Mouse (Mus musculus): ENCODE measurements at regions not wholly inside any gene's neighbourhood (a gene's known extent, or its start where the extent isn't known, plus 50 kb on each side); places are given as distances from the start of the nearest gene placed in this dataset.

DNA sequence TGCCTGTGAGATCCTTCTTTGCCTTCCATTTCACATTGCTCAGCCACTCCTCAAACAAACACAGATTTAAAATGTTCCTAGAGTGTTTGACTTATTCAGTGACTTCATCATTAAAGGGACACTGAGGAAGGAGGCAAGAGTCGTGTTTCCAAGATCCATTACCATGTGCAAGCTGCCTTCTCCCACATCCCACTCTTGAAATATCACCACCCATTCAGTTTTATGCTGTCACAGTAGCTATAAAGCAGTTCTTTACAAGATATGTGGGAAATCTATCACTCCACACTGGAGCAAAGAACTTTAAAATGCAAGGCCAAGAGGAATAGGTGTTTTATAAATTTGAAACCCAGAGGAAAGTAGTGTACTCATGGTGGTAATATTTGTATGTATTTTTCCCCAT lies 110.2 kb upstream of the Gm12695 start:
- DNase-seq (ENCODE audit: low spot score) (no peak), ATAC-seq (no peak)
- Histone ChIP-seq H3K4me2 (replicated peaks; ENCODE audit: low read depth, low read length) (no peak overlapping the region), H3K4me3 (ENCODE audit: low read depth, low read length) (no peak overlapping the region), H3K4me1 (ENCODE audit: insufficient read depth, low read depth, low read length) (no peaks in the 10 kb centered on the region), H3K9me3 (ENCODE audit: low read length) (no peaks in the 10 kb centered on the region), H3K27me3 (replicated peaks; ENCODE audit: insufficient read depth, low read length) (no peaks in the 10 kb centered on the region), H3K36me3 (ENCODE audit: insufficient read depth, low read length) (no peaks in the 10 kb centered on the region), H3K27ac (ENCODE audit: low read length) (no peak overlapping the region), H3K9ac (replicated peaks; ENCODE audit: low read depth) (no peak overlapping the region)
- WGBS = 41% methylated on average over 1 of the region's 1 CpGs
- TF ChIP-seq EP300 (IDR thresholded peaks at IDR 0.05) = no peak
- TF ChIP-seq CTCF (IDR thresholded peaks at IDR 0.05) = no peak

- Histone ChIP-seq H3K4me1 (ENCODE audit: insufficient read depth, low read depth, low read length) (no peaks in the 10 kb centered on the region), H3K27me3 (replicated peaks; ENCODE audit: insufficient read depth, low read length) (no peaks in the 10 kb centered on the region), H3K9ac (replicated peaks; ENCODE audit: low read depth) (no peak overlapping the region), H3K36me3 (ENCODE audit: insufficient read depth, low read length) (no peaks in the 10 kb centered on the region), H3K9me3 (ENCODE audit: low read length) (no peaks in the 10 kb centered on the region), H3K27ac (ENCODE audit: low read length) (peak overlapping the region; percentile 47), H3K4me3 (ENCODE audit: low read depth, low read length) (no peak overlapping the region), H3K4me2 (replicated peaks; ENCODE audit: low read depth, low read length) (no peak overlapping the region)
- DNase-seq (ENCODE audit: low spot score) = peak; percentile 77
- TF ChIP-seq CTCF (IDR thresholded peaks at IDR 0.05) = peak; percentile 16; the same call in 1 of the 2 replicates
- TF ChIP-seq EP300 (IDR thresholded peaks at IDR 0.05) = peak; percentile 46; the same call in 1 of the 2 replicates
- WGBS = 46% methylated on average over 2 of the region's 2 CpGs
- ATAC-seq = peak; percentile 83
Observed at GRCm38 (mm10) chr4:96881077-96881476, 96.1 kb upstream of the Gm12695 start.

- DNase-seq (ENCODE audit: low spot score) (no peak), ATAC-seq (no peak)
- Histone ChIP-seq H3K4me3 (ENCODE audit: low read depth, low read length) (no peak overlapping the region), H3K4me2 (replicated peaks; ENCODE audit: low read depth, low read length) (no peak overlapping the region), H3K27me3 (replicated peaks; ENCODE audit: insufficient read depth, low read length) (no peaks in the 10 kb centered on the region), H3K27ac (ENCODE audit: low read length) (no peak overlapping the region), H3K9me3 (ENCODE audit: low read length) (no peaks in the 10 kb centered on the region), H3K4me1 (ENCODE audit: insufficient read depth, low read depth, low read length) (no peaks in the 10 kb centered on the region), H3K9ac (replicated peaks; ENCODE audit: low read depth) (no peak overlapping the region), H3K36me3 (ENCODE audit: insufficient read depth, low read length) (no peaks in the 10 kb centered on the region)
- WGBS = 73% methylated on average over 1 of the region's 1 CpGs
- TF ChIP-seq CTCF (IDR thresholded peaks at IDR 0.05) (no peak), EP300 (IDR thresholded peaks at IDR 0.05) (no peak)
Observed at GRCm38 (mm10) chr4:96878016-96878415, 93.0 kb upstream of the Gm12695 start.

GRCm38 (mm10) chr4:96874644-96875043 lies 89.7 kb upstream of the Gm12695 start:
- H3K27me3 ChIP-seq (replicated peaks; ENCODE audit: insufficient read depth, low read length) = no peaks in the 10 kb centered on the region
- no peak for ATAC-seq
- no peak overlapping the region for H3K4me3 ChIP-seq (ENCODE audit: low read depth, low read length)
- H3K36me3 ChIP-seq (ENCODE audit: insufficient read depth, low read length) = no peaks in the 10 kb centered on the region
- no peaks in the 10 kb centered on the region for H3K9me3 ChIP-seq (ENCODE audit: low read length)
- H3K27ac ChIP-seq (ENCODE audit: low read length) = no peak overlapping the region
- peak; percentile 21 for TF ChIP-seq CTCF (IDR thresholded peaks at IDR 0.05)
- no peak for TF ChIP-seq EP300 (IDR thresholded peaks at IDR 0.05)
- H3K4me1 ChIP-seq (ENCODE audit: insufficient read depth, low read depth, low read length) = no peaks in the 10 kb centered on the region
- DNase-seq (ENCODE audit: low spot score) = no peak
- no peak overlapping the region for H3K9ac ChIP-seq (replicated peaks; ENCODE audit: low read depth)
- no peak overlapping the region for H3K4me2 ChIP-seq (replicated peaks; ENCODE audit: low read depth, low read length)

DNA sequence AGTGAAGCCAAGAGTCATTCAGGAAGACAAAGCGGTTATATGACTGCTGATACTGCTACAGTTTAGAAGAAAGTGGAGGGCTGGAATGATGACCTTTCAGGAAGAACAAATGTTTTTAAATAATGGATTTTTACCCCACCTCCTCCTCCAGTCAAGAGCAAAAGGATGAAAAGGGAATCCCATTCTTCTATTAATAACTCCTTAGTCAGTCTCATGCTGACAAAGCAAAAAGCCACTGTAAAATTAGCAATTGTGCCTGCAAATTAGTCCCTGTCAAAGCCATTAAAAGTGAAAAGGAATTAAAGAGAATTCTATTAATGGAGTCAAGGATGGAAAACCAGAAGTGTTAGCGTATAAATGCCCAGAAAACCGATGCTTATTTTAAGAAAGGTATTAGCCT lies 60.2 kb upstream of the Gm12695 start:
- no peak overlapping the region for H3K27ac ChIP-seq (ENCODE audit: low read length)
- H3K4me2 ChIP-seq (replicated peaks; ENCODE audit: low read depth, low read length) = no peak overlapping the region
- TF ChIP-seq EP300 (IDR thresholded peaks at IDR 0.05) (no peak), CTCF (IDR thresholded peaks at IDR 0.05) (no peak)
- no peaks in the 10 kb centered on the region for H3K4me1 ChIP-seq (ENCODE audit: insufficient read depth, low read depth, low read length)
- ATAC-seq = no peak
- no peaks in the 10 kb centered on the region for H3K9me3 ChIP-seq (ENCODE audit: low read length)
- WGBS = 59% methylated on average over 3 of the region's 3 CpGs
- no peaks in the 10 kb centered on the region for H3K36me3 ChIP-seq (ENCODE audit: insufficient read depth, low read length)
- no peak overlapping the region for H3K9ac ChIP-seq (replicated peaks; ENCODE audit: low read depth)
- no peak overlapping the region for H3K4me3 ChIP-seq (ENCODE audit: low read depth, low read length)
- DNase-seq (ENCODE audit: low spot score) = no peak
- H3K27me3 ChIP-seq (replicated peaks; ENCODE audit: insufficient read depth, low read length) = no peaks in the 10 kb centered on the region
